Mouse (Mus musculus) c-Kit-positive CD71-positive TER-119-negative erythroid progenitor cells, embryonic 14.5 days (primary cell): ENCODE measurements around the gene Vps33a.
"Not testable (repeated sequence)": the region's sequence is repeated elsewhere in the genome, so short reads cannot be mapped to it uniquely, and the experiment has no call there.

Experiments
- DNase-seq: peaks from one replicate; pipeline ENCODE4 v3.0.0-alpha.2; 2013; ENCODE audit warnings: low read depth

The Vps33a gene

DNA sequence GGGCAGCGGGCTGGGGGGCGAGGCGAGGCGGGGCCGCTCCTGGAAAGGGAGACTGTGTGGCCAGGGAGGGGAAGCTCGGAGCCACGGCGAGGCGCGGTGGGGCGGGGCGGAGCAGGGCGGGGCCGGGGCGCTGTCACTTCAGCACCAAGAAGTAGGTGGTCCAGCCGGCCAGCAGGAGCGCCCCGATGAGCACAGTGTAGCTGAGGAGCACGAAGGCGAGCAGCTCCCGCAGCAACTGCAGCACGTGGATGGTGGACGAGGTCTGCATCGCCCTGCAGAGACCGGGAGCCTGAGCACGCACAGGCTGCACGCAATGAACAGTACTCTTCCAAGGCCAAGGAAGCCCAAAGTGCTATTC is 48.5 kb downstream of the Vps33a start:
- DNase-seq: peak; percentile 69

DNA sequence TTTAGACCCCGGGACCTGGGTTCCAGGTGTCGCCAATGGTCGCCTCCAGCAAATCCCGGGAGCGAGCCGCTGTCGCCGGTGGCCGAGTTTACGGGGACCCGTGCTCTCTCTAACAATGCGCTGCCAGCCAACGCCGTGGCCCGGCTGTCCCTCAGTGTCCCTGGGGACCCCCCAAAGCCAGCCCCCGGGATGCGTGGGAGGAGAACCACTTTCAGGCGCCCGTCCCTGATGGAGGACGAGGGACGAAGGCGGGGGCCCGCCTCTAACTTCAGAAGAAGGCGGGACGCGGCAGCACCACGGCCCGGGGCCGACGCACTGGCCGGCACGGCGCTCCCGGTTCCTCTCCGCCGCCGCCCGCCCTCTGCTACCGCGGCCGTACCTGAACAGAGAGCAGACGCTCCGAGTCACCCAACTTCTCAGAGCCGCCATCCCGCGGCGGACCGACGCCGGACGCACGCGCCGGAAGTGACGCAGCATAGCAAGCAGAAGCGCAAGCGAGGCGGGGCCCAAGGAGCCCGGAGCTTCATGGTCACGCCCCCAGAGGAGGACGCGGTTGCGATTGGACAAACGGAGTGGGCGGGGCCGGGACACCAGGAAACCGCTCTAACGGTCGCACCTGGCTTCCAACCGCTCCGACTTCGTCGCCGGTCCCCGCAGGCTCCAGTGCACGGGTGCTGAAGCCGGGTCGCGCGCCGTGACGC is 49.0 kb downstream of the Vps33a start, which contains the start of gene Diablo:
Gene Diablo (minus strand): TSS at position 485 of the 701 bp plus-strand sequence.
- DNase-seq: peak; percentile 96

DNA sequence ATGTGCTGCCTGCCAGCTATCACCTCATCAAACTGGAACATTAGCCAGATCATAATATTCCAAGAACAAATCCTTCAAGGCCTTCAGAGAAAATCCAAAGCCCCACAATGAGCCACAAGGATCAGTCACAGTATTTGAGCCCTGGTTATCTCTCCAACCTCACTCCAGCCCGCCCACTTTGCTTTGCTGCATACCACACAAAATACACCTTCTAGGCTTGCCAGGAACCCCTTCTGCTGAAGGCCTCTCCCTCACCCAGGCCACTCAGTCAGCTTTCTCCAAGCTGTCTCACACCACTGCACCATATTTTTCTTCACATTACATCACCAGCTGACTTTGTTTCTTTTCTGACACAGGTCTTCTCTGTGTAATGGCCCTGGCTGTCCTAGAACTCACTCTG is 50.7 kb downstream of the Vps33a start:
- no peak for DNase-seq

DNA sequence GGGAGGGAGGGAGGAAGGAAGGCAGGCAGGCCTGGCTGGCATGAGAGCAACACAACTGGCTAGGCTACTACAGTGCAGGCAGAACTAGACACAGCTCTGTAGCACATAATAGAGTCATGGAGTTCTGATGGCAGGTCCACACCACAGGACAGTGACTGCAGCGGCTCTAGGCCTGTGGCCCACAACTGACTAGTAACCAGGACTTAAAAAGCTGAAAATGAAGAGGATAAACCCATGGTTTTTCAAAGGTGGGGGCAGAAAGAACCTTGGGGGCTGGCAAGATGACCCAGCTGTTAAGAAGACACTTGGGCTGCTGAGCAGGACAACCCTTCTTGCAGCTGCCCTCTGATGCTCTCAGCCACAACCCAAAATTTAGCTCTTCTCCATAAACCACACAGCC is 51.2 kb downstream of the Vps33a start:
- DNase-seq: no peak

DNA sequence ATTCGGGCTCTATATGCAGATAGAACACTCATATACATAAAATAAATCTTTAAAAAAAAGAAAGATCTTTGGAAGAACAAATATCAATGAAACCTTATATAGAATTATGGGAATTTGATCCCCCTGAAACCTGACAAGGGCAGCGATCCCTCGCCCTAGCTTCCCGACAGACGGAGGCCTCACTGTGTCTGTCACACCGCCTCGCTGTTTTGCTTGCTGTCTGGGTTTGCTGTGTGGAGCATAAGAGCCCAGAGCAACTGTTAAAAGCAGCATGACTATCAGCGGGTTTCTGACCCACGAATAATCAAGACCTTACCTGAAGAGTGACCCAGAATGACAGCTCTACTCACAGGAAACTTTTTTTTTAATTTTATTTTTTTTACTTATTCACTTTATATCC is 52.2 kb downstream of the Vps33a start:
- no peak for DNase-seq

DNA sequence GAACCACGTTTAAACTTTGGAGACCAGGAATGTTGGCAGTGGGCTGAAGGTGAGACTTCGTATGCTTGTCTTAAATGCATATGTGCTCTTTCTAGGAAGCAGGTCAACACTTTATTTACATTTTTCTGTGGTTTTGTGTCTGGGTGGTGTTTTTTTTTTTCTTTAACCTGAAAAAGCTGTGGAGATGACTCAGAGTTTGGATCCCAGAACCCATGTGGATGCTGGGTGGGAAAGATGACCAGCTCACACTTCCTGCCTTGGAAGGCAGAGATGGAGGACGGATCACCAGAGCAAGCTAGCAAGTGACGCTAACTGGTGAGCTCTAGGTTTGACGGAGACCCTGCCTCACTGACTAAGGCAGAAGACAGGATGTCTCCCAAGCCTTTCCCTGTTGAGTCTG is 58.0 kb downstream of the Vps33a start:
- no peak for DNase-seq

DNA sequence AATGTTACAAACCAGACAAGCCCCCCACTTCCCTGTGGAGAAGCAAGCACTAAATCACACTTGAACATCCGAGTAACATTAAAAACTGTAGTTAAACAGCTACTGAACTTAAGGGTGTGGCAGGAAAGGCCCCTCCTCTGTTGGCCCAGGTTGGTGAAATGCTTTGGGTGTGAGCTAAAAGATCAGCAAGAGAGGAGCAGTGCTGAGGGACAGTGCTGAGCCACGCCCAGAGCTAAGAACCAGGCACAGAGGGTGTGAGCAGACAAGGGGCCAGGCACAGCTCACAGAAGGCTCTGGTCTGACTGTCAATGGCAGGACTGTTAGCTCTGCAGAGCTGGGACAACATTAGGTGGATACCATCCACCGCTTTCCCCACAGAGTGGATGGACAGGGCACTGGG is 60.7 kb downstream of the Vps33a start:
- DNase-seq: peak; percentile 49

DNA sequence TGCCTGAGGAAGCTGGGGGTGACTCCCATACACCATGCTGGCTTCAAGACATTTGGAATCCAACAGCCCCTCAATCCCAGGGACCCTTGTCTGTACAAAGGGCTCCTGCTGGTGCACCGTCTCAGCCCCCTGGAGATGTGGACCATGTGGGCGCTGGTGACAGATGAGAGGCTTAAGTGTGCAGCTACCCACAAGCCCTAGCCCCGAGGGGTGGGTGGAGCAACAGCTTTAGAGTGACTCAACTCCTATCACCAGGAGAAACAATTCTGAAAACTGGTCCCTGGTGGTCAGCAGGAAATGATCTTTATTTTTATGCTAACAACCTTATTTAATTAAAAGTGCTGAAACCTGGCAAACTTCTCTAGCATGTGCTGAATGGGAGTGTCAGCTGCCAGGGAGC is 61.4 kb downstream of the Vps33a start:
- DNase-seq: not testable (repeated sequence)

DNA sequence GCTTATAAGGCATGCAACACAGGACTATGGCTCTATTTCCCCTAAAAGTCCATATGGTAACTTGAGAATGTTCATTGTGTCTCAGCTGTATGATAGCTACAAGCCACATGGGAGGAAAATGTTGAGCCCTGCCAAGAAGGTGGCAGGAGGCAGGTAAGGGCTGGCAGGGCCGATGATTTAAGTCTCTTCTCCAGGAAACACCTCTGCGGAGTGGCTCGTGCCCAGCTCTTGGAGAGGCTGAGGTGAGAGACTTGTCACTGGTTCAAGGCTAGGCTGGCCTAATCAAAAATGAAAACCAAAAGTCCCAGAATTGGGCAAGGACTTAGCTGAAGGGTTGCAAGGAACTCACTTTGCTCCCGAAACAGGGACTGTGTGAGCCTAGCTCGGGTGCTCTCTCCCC is 62.7 kb downstream of the Vps33a start, which contains the start of gene B3gnt4:
Gene B3gnt4 (plus strand): TSS at position 301 of the 400 bp plus-strand sequence.
- no peak for DNase-seq

DNA sequence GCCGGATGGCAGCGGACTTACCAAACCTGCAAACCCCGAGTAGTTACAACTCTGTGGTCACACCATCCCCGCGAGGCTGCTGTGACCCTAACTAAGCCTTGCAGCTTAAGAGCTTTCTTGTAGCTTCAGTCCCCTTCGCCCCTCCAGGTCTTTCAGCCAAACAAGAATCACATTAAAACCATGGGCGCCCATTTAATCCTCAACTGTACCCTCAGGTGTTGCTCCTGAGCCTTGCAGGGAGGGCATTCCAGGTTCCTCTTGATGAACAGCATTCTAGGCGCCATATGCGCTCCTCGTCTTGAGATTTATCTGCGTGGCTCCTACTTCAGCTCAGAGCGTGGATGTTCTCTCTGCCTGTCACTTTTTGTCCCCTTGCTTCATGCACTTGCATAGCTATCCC is 63.9 kb downstream of the Vps33a start:
- no peak for DNase-seq

DNA sequence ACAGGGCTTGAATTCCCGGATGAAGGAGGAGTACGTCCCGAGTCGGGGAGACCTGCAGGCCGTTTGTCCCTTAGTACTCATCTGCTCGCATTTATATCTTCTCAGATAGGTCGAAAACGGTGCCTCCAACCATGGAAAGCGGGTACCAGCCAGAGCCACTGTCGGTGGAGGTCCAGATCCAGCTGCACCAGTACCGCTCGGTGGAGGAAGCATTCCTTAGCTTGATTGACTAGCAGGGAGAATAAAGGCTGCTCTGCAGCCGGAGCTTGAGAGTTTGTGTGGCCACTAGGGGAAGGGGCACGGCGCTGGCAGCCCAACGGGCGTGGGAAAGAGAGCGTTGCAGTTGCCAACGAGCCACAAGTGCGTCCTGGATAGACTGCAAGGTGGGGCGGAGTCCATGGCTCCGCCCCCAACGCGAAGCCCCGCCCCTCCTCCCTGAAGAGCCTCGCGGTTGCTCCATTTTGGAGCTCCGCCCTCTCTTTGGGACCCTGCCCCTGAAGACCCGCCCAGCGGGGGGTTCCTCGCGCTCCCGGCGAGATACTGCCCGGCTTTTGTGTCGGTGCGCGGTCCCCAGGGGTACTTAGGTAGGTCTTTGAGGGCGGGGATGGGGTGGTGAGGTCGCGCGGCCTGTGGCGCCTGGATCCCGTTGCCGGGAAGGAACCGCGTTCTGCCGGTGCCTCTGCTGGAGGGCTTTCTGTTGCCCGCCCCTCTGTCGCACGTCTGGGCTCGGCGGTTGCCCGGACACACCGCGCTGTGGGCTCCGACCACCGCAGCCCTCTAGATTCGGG is 64.7 kb downstream of the Vps33a start:
- DNase-seq: peak; percentile 76

DNA sequence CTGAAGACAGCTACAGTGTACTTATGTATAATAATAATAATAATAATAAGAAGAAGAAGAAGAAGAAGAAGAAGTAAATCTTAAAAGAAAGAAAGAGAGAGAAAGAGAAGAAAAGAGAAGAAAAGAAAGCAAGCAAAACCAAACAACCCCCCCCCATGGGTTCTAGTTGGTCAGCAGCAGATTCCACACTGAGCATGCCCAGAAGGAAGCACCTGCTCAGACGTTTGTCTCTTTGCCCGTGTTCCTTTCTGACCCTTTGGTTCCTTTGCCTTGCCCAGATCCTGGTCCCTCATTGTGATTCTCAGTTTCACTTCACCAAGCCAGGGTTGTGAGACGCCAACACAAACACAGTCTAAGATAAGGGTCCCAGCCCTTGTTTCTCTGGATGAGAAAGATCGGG is 70.9 kb downstream of the Vps33a start:
- DNase-seq: no peak

DNA sequence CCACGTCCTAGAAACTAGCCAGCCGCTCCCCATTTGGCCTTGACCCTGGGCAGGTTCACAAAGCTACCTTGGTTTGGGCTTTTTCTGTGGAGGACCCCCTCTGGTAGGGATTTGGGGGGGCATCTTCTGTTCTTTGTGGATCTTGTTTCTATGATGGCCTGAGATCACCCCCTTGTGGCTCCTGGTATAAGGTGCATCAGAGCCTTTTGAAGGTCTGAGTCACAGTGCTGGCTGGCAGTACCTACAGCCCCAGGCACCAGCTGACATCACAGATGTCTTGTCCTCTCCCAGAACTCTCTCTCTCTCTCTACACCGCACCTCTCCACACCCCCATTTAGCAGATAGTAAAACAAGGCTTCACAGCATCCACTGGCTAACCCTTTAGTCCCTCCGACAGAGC is 73.1 kb downstream of the Vps33a start:
- DNase-seq: no peak

DNA sequence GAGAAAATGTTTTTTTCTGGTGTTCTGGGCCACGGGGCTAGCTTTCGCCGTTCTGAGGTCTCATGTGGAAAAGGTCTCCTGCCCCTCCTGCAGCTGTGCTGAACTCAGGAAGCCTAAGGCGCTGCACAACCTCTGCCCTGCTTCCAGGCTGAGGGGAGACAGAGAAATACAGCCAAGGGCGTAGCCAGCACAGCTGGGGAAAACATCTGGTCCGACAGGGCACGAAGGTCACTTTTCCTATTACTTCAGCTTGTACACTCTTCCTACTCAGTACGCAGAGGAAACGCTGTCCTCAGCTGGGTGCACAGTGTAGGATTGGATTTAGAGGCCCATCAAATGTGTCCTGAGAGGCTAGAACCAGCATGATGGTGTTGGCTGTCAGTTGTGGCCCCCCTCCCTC is 82.9 kb downstream of the Vps33a start:
- DNase-seq: no peak

DNA sequence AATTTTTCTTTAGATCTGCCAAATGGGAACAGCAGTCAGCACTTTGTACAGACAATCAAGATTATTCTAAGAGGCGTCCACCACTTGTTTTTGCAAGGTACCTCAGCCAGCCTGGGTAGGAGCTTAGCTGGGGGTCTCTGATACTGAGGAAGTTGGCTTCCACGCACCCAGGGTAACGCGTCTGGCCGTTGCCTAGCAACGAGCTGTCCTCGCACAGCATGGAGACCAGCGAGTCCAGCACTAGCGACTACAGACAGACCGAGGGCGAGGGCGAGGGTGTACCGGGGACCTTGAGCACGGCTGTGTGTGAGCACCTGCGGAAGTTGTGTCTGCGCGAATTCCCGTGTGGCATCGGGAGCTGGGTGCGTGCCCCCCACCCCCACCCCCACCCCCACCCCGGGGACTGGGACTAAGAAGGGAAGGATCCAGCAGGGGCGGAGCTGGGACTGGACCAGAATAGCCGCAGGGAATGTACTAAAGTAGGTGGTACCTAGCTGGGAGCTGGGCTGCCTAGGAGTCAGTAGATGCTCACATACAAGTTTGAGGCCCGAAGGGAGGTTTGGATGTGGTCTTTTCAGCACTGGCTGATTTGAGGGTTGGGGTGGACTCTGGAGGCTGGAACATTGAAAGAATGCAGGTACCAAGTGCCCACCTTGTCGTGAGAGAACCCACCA is 83.6 kb downstream of the Vps33a start, which contains the start of the genes Lrrc43 and Il31:
Gene Lrrc43 (plus strand): TSS at position 194 of the 674 bp plus-strand sequence.
Gene Il31 (minus strand): TSS at position 378 of the 674 bp plus-strand sequence.
- DNase-seq: no peak

DNA sequence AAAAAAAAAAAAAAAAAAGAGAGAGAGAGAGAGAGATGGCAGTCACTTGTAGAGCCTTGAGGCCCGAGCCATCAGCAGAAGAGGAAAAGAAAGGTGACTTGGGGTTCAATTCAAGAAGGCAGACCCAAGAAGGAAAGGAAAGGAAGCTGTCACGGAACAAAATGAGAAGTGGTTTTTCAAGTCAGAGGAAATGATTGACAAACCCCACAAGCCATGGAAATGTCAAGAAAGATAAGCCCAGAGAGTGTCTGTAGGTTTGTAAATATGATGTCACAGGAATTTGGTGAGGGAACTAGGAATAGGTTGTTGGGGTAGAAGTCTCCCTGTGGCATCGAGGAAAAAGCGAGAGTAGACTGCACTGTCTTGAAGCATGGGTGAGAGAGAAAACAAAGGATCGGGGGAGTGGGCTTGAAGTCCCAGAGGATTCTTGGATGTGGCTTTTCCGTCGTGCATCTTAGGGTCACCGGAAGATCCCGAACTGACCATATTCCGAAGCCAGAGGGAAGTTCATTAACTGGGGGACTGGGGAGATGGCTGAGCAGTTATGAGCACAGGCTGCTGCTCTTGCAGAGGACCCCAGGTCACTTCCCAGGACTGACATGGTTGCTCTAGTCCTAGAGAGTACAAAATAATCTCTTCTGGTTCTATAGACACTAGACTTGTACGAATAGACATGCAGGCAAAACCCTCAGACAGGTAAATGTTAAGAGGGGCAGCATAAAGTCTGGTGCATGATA is 85.0 kb downstream of the Vps33a start:
- DNase-seq: no peak
